Mouse (Mus musculus) lung, postnatal 36 days (tissue): Measurements from ENCODE around the gene Pcyt1b.

Source experiments
- DNase-seq: peaks from one replicate; pipeline ENCODE4 v3.0.0; 2022; ENCODE audit warnings: mixed read lengths

The Pcyt1b gene

DNA sequence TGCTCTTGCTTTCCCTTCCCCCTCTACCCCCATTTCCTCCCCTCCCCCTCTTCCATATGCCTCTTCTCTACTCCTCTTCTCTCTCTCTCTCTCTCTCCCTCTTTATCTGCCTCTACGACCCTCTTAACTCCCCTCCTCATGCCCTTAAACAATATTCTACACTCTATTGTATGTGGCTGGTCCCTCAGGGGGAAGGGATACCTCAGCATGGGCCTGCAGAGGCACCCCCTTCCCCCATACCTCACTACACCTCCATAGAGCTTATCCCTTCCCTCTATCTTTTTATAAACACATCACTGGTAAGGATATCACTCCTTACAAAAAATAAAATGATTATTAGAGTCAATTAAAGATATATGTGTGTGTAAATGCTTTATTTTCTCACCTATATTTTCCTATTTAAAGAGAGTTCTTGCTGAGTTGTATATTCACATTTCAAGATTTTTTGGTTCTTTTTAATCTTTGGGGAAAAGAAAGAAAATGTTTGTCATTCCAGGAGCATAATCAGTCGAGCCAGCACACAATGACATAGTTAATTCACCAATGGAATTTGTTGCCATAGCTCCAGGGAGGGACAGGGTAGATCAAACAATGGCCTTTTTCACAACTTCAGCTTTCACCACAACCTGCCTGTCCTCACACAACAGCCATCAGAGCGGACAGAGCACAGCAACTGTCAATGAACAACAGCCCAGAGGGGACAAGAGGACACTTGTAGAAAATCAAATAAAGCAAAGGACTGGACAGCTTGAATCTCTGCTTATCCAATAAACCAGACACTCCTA lies at the start of gene Pcyt1b:
TSS of gene Pcyt1b (plus strand) at position 646 of the 785 bp plus-strand sequence.
- no peak for DNase-seq

DNA sequence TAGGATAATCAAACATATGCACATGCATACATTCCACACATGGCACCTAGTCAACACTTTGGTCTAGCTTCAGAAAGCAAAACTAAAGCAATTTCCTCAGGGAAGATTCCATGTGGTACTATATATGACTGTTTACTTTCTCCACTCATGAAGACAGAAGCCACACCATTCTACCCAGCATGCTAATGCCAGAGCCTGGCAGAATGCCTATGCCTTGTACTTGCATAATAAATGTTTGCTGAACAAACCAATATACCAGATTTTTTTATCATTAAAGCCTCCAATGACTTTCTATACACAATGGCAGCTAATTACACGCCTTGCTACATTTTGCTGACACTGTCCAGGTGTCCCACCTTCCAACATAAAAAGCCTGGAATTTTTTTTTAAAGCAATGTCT lies 24.4 kb upstream of the Pcyt1b start:
- no peak for DNase-seq

DNA sequence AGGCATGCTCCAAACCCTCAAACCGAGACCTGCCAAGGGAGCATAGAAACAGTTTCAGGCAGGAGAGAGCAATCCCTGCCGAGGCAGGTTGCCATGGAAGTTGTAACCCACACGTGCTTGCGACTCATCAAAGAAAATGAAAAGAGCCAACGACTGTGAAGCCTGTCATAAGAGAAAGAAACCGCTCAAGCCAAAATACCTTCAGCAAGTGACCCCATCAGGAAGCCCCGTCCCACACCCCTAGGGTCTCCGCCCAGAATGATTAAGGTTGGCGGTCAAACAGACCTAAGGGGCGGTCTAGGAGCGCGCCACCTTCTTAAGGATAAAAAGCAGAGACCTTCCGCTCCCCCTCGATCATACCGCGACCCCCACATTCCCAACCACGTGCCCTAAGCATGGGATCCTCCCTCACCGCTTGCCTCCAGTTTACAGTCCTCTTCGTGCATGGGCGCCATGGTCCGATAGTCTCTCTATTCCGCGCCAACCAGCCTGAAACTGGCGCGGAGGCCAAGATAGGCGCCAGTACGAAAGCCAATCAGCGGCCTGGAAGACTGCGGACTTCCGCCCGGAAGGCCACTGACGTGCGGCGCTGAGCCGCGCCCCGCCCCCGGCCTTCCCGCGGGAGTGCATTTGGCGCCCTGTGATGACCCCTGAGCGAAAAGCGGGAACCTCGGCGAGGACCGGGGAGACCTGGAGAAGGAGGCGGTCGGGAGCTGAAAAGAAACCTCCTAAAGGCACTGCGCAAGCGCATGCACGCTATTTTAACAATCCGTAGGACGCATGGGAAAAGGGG lies 22.8 kb upstream of the Pcyt1b start, which contains the start of gene Pola1:
TSS of gene Pola1 (minus strand) at position 499 of the 793 bp plus-strand sequence.
- peak; percentile 88 for DNase-seq

DNA sequence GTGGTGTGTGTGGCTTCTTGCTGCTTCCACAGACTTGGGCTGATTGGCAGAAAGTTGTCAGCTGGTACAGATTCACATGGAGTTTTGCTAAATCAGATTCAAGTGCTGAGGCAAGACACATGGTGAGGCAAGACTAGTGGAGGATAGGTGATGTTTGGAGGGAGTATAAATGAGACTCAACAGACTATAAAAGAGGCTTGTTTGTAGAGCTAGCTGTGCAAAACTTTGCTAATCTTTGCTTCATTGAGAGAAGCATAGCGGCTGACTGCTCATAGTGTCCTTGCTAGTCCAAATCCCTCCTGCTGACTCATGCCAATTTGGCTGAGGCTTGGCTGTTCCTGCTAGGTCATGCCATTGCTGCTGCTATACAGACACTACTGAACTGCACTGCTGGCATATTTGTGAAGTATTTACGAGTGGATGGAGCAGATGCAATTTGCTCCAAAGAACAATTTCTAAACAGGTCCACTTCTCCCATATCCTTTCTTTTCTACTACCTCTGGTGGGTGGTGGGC lies 19.7 kb upstream of the Pcyt1b start:
- no peak for DNase-seq

DNA sequence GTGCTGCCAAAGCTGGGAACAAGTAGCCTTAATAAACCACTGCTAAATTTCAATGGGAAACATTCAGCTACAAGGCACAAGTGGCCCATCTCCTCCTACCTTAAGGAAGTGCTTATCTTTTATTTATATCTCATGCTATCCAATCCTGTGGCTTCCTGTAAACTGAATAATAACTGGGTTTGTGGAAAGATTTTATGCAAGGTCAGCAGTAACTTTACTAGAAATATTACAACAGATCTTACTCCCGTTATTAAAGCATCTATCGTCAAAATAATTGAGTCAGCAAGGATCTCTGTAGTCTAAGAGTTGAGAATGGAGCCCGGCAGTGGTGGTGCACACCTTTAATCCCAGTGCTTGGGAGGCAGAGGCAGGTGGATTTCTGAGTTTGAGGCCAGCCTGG lies 11.1 kb upstream of the Pcyt1b start:
- no peak for DNase-seq

DNA sequence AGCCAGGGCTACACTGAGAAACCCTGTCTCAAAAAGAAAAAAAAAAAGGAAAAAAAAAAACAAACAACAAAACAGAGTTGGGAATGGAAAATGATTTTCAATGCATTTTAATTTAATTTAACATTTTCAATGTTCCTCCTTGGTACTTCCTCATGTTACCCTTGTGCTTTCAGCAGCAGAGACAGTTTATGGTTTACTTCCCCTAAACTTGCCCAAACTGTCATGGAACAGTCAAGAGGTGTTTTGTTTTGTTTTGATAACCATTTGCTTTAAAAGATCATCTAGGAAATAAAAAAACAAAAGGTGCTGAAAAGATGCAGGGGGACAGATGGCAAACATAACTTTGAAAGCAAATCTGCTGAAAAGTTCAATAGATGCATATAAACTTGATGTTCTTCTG lies 10.6 kb upstream of the Pcyt1b start:
- DNase-seq: no peak

DNA sequence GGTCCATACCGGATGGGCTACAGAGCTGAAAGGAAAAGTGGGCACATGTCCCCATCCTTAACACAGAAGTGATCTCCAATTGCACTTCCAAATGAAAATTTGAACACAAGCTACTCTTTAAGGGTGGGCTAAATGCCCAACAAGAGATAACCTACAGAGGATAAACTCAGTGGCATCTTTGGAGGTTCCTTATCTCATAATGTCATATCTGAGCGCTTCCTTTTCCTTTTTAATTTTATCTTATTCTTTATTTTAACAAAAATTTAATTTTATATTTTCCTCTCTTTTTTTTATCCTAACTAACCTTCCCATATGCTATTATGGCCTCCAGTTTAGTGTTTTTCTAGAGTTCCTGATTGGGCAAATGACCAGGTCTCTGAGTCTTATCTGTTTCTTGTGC lies 3.9 kb upstream of the Pcyt1b start:
- DNase-seq: no peak

DNA sequence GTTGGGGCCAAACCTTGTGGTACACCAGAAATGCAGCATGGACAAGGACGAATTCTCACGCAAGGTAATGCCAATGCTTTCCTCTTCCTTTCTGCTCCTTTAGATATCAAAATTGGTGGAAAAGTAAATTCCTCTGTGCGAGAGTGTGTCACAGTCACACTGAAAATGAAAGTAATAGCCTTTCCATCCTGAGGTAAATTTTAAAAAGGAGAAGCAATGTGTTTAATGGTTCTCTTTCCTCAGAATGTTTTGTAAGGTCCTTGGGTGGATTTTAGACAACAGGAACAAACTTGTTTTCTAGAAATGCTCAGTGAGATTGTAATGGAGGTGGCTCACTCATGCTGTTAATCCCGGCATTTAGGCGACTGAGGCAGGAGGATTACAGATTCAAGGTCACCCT lies 490 bp downstream of the Pcyt1b start:
- DNase-seq: no peak

DNA sequence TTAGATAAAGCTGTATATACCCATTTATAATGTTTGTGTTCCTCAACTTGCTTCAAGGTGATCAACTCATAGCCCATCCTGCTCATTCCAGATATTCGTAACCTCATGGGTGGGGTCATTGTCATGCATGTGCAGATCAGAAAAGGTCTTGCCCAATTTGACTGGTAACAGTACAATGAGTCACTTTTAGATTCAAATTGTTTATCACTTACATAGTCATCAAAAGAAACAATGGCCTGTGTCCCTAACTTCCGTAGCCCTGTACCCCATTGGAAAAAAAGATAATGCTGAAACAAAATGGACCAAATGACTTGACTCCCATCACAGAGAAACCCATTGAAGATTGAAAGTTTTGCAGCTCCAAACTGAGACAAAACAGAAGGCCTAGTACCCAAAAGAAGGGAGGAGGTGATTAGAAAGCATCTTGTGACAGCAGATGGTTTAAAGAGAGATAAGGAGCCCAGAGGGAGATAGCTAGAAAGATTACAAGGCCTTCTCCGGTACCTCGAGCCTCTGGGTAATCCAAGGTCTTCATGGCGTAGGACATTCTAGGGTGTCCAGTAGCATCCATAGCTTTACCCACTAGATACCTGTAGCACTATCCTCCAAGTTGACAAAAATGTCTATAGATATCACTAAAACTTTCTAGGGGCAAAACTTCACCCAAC lies 9.4 kb downstream of the Pcyt1b start:
- DNase-seq: no peak

DNA sequence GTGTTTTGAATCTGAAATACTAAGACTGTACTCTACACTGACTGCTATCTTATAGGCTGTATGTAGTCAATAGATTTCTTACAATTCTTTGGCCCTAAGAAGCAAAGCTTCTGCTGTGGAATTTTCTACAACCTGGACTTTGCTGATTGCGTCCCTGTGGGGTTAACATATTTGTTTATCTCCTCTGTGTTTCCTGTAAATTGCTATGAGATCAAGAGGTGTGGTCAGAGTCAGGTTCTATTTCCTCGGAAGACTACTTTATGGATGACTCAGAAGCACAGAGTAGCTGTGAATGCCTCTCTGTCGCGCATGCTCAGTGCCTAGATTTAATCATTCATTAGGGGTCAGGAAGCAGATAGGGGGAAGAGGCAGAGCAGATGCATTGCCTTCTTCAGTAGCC lies 10.1 kb downstream of the Pcyt1b start:
- DNase-seq: no peak

DNA sequence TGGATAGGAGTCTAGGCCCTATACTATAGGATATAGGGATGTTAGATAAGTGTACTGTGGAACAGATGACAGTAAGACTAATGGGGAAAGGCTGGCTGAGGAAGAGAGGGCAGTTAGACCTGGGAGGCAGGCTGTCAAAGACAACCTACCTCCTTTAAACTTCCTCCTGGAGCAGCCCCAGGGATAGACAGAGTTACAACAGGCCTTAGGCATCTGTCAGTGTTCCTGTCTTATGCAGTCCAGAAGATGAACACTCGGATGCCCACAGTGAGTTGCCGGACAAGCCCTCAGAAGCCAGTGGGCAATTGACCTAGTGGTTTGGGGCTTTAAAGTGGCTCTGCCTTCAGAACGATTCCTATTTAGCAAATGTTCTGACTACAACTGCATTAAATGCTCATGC lies 19.8 kb downstream of the Pcyt1b start:
- DNase-seq: no peak

DNA sequence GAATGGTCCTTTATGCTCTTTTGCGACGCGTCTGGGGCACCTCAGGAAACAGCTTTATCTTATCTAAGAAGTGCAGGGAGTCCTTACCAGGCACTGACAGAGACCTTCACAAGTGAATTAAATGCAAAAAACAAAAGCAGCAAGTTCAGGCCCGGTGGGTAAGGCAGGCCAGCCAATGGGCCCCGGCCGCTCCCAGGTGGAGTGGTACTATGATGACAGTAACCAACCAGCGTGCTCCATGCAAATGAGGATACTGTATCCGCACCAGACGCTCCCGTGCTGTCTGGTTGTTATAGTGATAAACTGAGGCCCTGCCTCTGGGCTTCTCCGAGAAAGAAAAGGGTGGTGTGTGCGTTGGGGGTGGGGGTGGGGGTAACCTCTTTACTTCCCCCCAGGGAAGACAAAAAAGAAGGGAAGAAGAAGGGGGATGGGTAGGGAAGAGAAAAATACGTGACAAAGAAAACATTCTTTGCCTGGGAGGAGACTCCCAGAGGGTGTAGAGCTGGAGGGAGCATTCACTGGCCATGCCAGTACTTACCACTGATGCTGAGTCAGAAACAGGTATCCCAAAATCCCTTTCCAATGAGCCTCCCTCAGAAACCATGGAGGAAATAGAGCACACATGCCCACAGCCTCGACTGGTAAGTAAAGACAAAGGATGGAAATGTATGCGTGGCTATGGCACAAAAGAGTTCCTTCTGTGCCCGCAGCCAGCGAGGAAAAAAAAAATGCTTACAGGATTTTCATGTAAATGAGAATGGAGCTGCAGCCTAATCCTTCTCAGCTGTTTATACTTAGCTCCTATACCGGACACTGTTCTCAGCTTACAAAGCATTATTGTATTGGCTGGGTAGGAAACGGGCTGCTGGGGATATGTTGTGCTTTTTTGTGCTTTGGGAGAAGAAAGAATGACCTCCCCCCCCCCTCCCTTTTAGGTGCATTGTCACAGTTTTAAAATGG lies 20.5 kb downstream of the Pcyt1b start:
- DNase-seq: peak; percentile 38

DNA sequence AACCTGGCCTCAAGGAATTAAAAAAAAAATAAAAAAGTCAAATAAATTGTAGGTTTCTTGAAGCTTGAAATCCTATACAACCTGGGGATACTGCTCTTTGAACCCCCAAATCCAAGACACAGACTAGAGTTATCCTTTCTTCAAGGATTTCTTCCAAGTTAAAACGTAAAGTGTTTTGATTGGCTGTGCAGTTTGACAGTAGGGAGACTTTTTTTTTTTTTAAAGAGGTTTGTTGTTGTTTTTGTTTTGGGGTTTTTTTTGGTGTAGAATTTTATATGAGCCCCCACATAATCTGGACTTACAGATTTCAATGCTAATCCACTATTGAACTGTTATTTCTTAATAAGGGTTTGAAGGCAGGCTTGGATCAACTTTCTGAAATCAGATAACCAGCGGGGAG lies 21.6 kb downstream of the Pcyt1b start:
- DNase-seq: no peak

DNA sequence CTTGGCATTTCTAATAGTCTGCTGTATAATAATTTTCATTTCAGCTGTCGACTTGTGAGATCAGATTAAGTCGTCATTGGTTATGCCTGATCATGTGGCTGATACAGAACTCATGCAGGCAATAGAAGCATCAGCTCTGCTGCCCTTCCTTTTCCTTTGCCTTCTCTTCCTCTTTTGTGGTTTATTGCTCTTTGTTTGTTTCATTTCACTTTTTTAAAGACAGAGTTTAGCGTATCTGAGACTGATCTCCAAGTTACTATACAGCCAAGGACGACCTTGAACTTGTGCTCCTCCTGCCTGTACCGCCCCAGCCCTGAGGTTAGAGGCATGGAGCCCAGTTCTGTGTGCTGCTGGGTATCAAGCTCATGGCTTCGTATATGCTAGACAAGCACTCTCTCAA lies 34.6 kb downstream of the Pcyt1b start:
- peak; percentile 3 for DNase-seq

DNA sequence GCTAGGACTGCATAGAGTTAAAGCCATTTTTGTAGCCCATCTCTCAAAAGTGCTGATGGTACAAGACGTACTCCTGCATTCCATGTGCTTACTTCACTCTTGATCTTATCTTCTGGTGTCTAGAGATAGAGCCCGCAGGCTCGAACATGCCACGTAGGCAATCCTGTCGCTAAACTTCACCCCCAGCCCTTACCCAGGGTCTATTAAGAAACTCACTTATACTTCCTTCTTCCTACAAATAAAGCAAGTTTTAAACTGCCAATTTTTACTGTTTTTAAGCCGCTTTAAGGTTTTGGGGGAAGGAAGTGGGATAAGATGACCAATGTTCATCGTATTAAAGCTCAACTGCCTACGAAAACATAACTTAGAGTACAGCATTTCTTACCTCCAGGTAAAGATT lies 36.0 kb downstream of the Pcyt1b start:
- no peak for DNase-seq

DNA sequence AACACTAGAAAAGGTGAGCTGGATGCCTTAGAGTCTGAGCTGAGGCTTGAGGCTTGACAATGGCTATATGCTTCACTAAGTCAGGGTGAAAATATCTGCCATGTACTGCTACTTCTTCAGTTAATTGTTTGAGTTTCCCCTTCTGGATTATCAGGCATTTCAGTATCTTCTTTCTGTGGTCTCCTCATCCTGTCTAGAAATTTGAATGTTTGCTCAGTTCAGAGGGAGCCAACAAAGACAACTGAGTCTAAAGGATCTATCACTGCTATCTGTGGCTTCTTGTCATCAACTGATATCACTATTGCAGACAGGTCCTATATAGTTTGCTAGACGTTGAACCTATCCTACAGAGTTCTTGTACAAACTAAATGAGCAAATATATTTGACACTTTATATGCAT lies 42.9 kb downstream of the Pcyt1b start:
- DNase-seq: no peak

DNA sequence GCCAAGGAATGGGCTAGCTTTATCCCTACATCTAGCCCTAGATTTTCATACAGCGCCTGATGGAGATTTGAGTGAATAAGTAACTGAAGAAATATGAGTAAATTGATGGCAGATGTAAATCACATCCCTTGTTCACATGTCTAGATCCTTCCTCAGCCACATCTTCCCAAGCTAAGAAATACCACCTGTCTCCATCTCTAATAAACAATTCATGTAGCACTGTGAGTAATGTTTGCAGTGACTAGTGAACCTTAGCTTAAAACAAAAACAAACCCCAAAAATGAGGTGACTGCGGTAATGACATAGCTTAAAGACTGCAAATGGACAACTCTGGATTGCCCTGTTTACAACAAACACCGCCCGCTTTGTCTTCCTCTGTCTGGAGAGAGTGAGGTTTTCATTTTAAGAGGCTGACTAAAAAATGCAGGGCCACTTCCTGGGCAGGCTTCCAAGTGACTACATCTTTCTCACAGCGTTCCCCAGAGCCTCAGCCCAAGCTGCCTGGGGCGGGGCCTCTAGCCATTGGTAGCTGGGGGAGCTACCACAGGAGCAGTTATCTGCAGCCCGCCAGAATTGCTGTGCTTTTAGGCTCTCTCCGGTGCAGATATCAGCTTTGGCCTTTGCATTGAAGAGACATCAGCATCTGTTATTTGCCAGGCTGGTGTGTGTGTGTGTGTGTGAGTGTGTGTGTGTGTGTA lies 46.0 kb downstream of the Pcyt1b start:
- peak; percentile 39 for DNase-seq

DNA sequence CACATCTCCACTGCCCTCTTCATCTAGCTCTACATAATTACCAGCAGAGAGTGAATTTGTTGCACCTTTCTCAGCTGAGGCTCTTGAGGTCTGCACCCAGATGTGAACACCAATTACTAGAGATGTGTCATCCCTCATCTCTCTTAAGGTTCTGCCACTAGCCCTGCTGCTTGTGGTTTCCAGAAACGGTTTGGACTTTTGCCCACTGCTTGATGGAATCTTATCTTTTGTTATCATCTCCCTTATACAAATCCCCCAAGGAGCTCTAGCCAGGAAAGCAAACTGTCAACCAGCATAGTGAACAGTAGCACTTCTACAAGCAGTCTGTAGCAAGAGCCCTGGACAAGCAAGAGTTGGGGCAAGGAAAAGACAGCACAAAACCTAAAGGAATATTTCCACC lies 57.9 kb downstream of the Pcyt1b start:
- no peak for DNase-seq

DNA sequence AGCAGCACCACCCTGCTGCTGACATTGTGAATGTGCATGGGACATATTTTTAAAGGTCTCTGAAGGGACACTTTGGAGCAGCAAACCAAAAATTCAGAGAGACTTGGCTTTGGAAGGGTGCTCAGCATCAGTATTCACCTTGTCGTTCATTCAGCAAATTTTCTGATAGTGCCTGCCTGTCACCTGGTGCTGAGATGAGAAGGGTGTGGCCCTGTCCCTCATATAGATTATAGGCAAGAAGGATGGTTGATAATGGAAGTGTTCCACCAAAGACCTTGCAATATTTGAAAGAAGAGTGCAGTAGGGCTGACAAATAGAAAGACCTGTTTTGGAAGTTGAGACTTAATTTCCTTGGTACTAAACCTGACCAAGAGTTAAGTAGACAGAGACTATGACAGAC lies 74.9 kb downstream of the Pcyt1b start:
- no peak for DNase-seq

DNA sequence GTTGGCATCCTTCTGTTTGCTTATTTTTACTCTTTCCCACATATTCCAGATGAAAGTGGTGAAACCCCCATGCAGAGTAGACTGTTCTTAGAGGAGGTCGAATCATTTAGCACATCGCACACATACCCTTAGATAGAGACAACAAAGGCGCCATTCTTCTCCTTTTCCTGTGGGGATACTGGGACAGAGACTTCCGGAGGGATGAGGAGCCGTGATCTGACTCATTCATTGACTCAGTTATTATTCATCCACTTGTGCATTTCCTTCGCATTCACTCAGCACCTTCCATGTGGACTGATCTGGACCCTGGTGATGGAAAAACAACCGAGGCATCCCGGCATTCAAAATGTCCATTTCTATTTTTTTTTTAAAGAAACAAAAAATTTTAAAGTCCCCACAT lies 76.2 kb downstream of the Pcyt1b start:
- DNase-seq: no peak

DNA sequence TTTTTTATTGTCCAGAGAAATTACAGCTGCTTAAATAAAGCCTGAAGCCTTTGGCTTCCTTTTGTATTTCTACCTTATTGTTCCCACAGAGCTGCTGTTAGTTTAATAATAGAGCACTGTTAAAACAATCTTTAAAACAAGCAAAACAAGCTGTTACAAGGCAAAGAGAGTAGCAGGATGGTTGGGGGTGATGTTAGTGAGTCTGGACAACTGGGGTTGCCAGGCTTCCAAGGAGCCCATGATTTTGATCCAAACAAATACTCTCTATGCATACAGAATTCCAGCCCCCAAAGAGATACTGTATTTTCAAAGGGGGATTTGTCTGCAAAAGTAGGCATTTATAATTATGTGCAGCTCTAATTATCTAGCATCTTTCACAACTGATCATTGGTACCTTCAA lies 77.7 kb downstream of the Pcyt1b start:
- no peak for DNase-seq
